Mouse (Mus musculus): ENCODE data around the gene Hyls1. TPM values are rescaled to one million over a fixed set of nuclear protein-coding genes. Genes with fewer than 3 reads are reported as not detected.
A peak's percentile ranks its signal among the peaks of the same experiment; 100 is the strongest.
"Not testable (repeated sequence)": the region's sequence is repeated elsewhere in the genome, so short reads cannot be mapped to it uniquely, and the experiment has no call there.

Hyls1 gene
- polyA plus RNA-seq (2015; fragmentation: Nextera tagmentation; extraction: Ambion mirVana), result 7.6 and 8.1 TPM in 2 replicates

DNA sequence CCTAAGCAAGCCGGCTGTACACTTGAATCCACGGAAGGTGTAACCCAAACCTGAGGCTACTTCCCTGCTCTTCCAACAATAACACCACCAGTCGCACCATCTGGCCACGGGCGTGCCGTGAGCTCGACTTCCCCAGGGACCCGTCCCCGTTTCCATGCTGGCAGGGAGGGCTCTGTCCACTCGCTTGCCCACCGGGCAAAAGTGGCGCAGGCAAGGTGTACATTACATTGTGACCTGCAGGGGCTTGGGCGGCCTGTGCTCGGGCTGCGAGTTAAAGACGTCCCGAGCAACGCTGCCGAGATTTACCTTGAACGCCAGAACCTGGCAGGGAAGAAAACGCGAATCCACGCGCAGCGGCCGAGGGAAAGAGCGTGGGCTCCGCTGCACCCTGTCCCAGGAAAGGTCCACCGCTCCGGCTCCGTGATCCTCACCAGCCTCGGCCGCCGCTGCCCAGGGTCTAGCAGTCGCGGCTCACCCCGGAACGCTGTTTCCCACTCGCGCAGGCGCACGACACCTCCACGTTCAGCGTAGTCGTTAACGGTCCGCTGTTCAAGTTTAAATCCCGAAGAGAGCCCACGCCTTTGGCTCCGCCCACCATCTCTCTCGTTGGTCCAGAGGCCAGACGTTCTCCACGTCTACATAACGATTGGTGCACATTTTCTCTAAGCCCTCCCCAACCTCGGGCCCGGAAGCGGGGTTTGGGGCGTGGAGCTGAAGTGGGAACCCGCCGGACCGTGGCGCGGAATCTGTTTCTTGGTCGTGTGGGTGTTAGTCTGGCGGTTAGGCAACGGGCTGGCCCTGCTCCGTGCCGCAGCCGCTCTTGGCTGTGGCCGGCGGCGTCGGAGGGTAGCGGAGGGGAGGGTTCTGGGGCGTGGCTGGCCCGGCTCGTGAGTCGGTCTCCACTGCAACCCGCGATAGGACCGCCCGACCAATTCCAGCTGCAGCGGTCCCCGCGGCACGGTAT lies at the start of gene Hyls1, which contains the start of gene Pate2:
Gene Hyls1 (minus strand): TSS at position 828 of the 964 bp plus-strand sequence.
Gene Pate2 (plus strand): TSS at position 714 of the 964 bp plus-strand sequence.
- Histone ChIP-seq H3K27me3 (ENCODE audit: insufficient read depth, low read length) (no peaks in the 10 kb centered on the region), H3K36me3 (ENCODE audit: insufficient read depth, low read length) (peaks cover 11% of the 10 kb centered on the region; the same call in 1 of the 2 replicates), H3K9me3 (replicated peaks; ENCODE audit: low read length) (no peaks in the 10 kb centered on the region), H3K4me1 (replicated peaks; ENCODE audit: insufficient read depth, low read length) (no peaks in the 10 kb centered on the region), H3K27ac (peak within 1 kb of the TSS; percentile 81), H3K4me3 (replicated peaks; ENCODE audit: low read depth, low read length) (peak within 1 kb of the TSS; percentile 60), H3K9ac (ENCODE audit: low read depth, low read length) (peak within 1 kb of the TSS; percentile 65), H3K4me2 (ENCODE audit: low read length) (peak within 1 kb of the TSS; percentile 55)
- DNase-seq (ENCODE audit: low spot score) (peak; percentile 99), ATAC-seq (replicated peaks; ENCODE audit: low FRiP score, low read depth) (peak; percentile 98)
- TF ChIP-seq CTCF (IDR thresholded peaks at IDR 0.05; ENCODE audit: low read depth), result peak; percentile 49
- WGBS, result under 1% methylated on average over 85 of the region's 86 CpGs

DNA sequence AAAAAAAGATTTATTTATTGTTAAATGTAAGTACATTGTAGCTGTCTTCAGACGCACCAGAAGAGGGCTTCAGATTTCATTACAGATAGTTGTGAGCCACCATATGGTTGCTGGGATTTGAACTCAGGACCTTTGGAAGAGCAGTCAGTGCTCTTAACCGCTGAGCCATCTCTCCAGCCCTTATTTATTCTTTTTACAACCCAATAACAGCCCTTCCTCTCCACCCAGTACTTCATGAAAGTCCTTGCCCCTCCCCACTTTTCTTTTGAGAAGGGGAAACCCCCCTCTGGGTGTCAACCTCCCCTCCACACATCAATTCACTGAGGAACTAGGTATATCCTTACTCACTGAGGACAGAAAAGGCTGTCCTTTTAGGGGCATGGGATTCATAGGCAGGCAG lies 46.6 kb upstream of the Hyls1 start:
- H3K27ac ChIP-seq; H3K9me3 ChIP-seq (replicated peaks; ENCODE audit: low read length); H3K4me1 ChIP-seq (replicated peaks; ENCODE audit: insufficient read depth, low read length); ATAC-seq (replicated peaks; ENCODE audit: low FRiP score, low read depth); H3K27me3 ChIP-seq (ENCODE audit: insufficient read depth, low read length); H3K9ac ChIP-seq (ENCODE audit: low read depth, low read length); H3K4me3 ChIP-seq (replicated peaks; ENCODE audit: low read depth, low read length); DNase-seq (ENCODE audit: low spot score); H3K36me3 ChIP-seq (ENCODE audit: insufficient read depth, low read length); H3K4me2 ChIP-seq (ENCODE audit: low read length): not testable (repeated sequence)
- WGBS, result 61% methylated on average over 2 of the region's 2 CpGs

DNA sequence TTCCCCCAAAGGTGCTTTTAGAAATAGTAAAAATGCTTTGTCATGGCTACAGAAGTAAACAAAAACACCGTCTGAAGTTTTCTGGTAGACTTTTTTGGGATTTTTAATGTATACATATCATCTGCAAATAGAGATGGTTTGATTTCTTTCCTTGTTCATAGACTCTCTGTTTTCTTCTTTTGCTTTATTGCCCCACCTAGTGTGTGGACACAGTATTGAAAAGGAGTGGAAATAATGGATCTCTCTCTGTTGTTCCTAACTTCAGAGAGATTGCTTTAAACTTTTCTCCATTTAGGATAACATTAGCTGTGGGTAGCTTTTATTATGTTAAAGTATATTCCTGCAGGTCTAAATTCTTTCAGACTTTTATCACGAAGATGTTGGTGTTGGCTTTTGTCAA lies 43.8 kb upstream of the Hyls1 start:
- DNase-seq (ENCODE audit: low spot score), result peak; percentile 13
- H3K4me3 ChIP-seq (replicated peaks; ENCODE audit: low read depth, low read length), result no peak overlapping the region
- ATAC-seq (replicated peaks; ENCODE audit: low FRiP score, low read depth), result no peak
- no peaks in the 10 kb centered on the region for H3K9me3 ChIP-seq (replicated peaks; ENCODE audit: low read length)
- H3K4me1 ChIP-seq (replicated peaks; ENCODE audit: insufficient read depth, low read length), result no peaks in the 10 kb centered on the region
- no peak overlapping the region for H3K4me2 ChIP-seq (ENCODE audit: low read length)
- H3K27me3 ChIP-seq (ENCODE audit: insufficient read depth, low read length), result no peaks in the 10 kb centered on the region
- H3K27ac ChIP-seq, result no peak overlapping the region
- no peak overlapping the region for H3K9ac ChIP-seq (ENCODE audit: low read depth, low read length)
- H3K36me3 ChIP-seq (ENCODE audit: insufficient read depth, low read length), result no peaks in the 10 kb centered on the region
- peak; percentile 63 for TF ChIP-seq CTCF (IDR thresholded peaks at IDR 0.05; ENCODE audit: low read depth)
- 18% methylated on average over 2 of the region's 2 CpGs for WGBS

GRCm38 (mm10) chr9:35611841-35612240 lies 41.6 kb upstream of the Hyls1 start, which contains the start of gene Pate4:
Gene Pate4 (minus strand): TSS chr9:35611941.
- no peaks in the 10 kb centered on the region for H3K36me3 ChIP-seq (ENCODE audit: insufficient read depth, low read length)
- 89% methylated on average over 1 of the region's 1 CpGs for WGBS

GRCm38 (mm10) chr9:35607647-35608405 lies 37.6 kb upstream of the Hyls1 start:
- ATAC-seq (replicated peaks; ENCODE audit: low FRiP score, low read depth), result no peak
- no peak for DNase-seq (ENCODE audit: low spot score)
- Histone ChIP-seq H3K4me2 (ENCODE audit: low read length) (no peak overlapping the region), H3K9me3 (replicated peaks; ENCODE audit: low read length) (no peaks in the 10 kb centered on the region), H3K9ac (ENCODE audit: low read depth, low read length) (no peak overlapping the region), H3K27me3 (ENCODE audit: insufficient read depth, low read length) (no peaks in the 10 kb centered on the region), H3K4me3 (replicated peaks; ENCODE audit: low read depth, low read length) (no peak overlapping the region), H3K4me1 (replicated peaks; ENCODE audit: insufficient read depth, low read length) (no peaks in the 10 kb centered on the region), H3K36me3 (ENCODE audit: insufficient read depth, low read length) (no peaks in the 10 kb centered on the region), H3K27ac (no peak overlapping the region)
- no peak for TF ChIP-seq CTCF (IDR thresholded peaks at IDR 0.05; ENCODE audit: low read depth)
- WGBS, result 69% methylated on average over 8 of the region's 8 CpGs

More at GRCm38 (mm10) chr9:35611841-35612240, 41.6 kb upstream of the Hyls1 start, which contains the start of gene Pate4:
- Histone ChIP-seq H3K4me3 (replicated peaks; ENCODE audit: low read depth, low read length) (no peak within 1 kb of the TSS), H3K9ac (ENCODE audit: low read depth, low read length) (no peak within 1 kb of the TSS), H3K9me3 (replicated peaks; ENCODE audit: low read length) (no peaks in the 10 kb centered on the region), H3K27me3 (ENCODE audit: insufficient read depth, low read length) (no peaks in the 10 kb centered on the region), H3K4me1 (replicated peaks; ENCODE audit: insufficient read depth, low read length) (no peaks in the 10 kb centered on the region), H3K27ac (no peak within 1 kb of the TSS), H3K4me2 (ENCODE audit: low read length) (no peak within 1 kb of the TSS)
- no peak for DNase-seq (ENCODE audit: low spot score)
- ATAC-seq (replicated peaks; ENCODE audit: low FRiP score, low read depth), result no peak
- TF ChIP-seq CTCF (IDR thresholded peaks at IDR 0.05; ENCODE audit: low read depth), result no peak

DNA sequence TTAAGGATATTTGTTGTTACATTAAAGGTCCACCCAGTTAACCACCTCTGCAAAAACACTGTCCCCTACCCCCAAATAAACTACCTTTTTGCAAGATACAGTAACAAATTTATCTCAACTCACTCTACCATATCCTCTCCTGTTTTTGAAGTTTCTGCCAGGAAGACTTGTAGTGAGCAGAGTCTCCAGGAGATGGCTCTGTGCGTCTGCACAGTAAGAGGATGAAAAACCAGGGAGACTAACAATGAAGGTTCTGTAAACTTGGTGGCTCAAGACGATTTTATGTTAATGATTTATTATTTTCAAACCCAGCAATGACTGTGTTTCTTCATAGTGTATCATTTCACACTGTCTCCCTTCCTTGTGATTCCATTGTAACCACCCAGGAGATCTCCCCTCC lies 22.7 kb upstream of the Hyls1 start:
- peak; percentile 61; the same call in 1 of the 2 replicates for ATAC-seq (replicated peaks; ENCODE audit: low FRiP score, low read depth)
- Histone ChIP-seq H3K9me3 (replicated peaks; ENCODE audit: low read length) (no peaks in the 10 kb centered on the region), H3K27ac (no peak overlapping the region), H3K36me3 (ENCODE audit: insufficient read depth, low read length) (no peaks in the 10 kb centered on the region), H3K4me1 (replicated peaks; ENCODE audit: insufficient read depth, low read length) (no peaks in the 10 kb centered on the region), H3K27me3 (ENCODE audit: insufficient read depth, low read length) (no peaks in the 10 kb centered on the region), H3K4me2 (ENCODE audit: low read length) (no peak overlapping the region), H3K9ac (ENCODE audit: low read depth, low read length) (no peak overlapping the region), H3K4me3 (replicated peaks; ENCODE audit: low read depth, low read length) (no peak overlapping the region)
- peak; percentile 81 for TF ChIP-seq CTCF (IDR thresholded peaks at IDR 0.05; ENCODE audit: low read depth)
- DNase-seq (ENCODE audit: low spot score), result peak; percentile 76
- 4% methylated on average over 2 of the region's 2 CpGs for WGBS
